Mouse (Mus musculus) spleen, adult 2 months (tissue): ENCODE results near the gene Gpr62. TPM values are rescaled to one million over a fixed set of nuclear protein-coding genes. Genes with fewer than 3 reads are reported as not detected.
"Not testable (repeated sequence)": the region's sequence is repeated elsewhere in the genome, so short reads cannot be mapped to it uniquely, and the experiment has no call there.

Experiments
- DNase-seq, 2 experiments: peaks; one replicate each; pipeline versions ENCODE4 v3.0.0 to v3.0.0-alpha.2; 2012 to 2021; ENCODE audit warnings: low spot score in 2 of 2, low read depth in 1 of 2
- H3K27ac ChIP-seq: fragments of 200-500 bp; 2 replicates; pipeline ENCODE4 v1.5.1; 2012; ENCODE audit warnings: low read length, inconsistent platforms; ENCODE audit not compliant: insufficient read depth
- H3K27me3 ChIP-seq: fragments of 200-500 bp; 2 replicates; pipeline ENCODE4 v1.6.1; 2012; ENCODE audit warnings: mild to moderate bottlenecking, moderate library complexity, low read length, inconsistent platforms; ENCODE audit not compliant: control insufficient read depth, insufficient read depth
- H3K36me3 ChIP-seq: fragments of 200-500 bp; 2 replicates; pipeline ENCODE4 v1.6.1; 2012; ENCODE audit warnings: mild to moderate bottlenecking, low read length, inconsistent platforms; ENCODE audit not compliant: control insufficient read depth, insufficient read depth
- H3K4me1 ChIP-seq: fragments of 200-500 bp; 2 replicates; pipeline ENCODE4 v1.6.1; 2011; ENCODE audit warnings: inconsistent platforms; ENCODE audit not compliant: control insufficient read depth, insufficient read depth, insufficient read length
- H3K4me3 ChIP-seq: fragments of 200-500 bp; 2 replicates; pipeline ENCODE4 v1.5.1; 2011; ENCODE audit warnings: mild to moderate bottlenecking, inconsistent platforms; ENCODE audit not compliant: insufficient read depth, insufficient read length; ENCODE audit errors: extremely low read depth
- CTCF ChIP-seq: fragments of 200-500 bp; IDR thresholded peaks from 2 replicates; pipeline ENCODE4 v1.5.1; 2011; ENCODE audit warnings: mild to moderate bottlenecking, inconsistent platforms; ENCODE audit not compliant: insufficient read depth, insufficient read length, insufficient replicate concordance; ENCODE audit errors: extremely low read depth
- POLR2A ChIP-seq: fragments of 200-500 bp; IDR thresholded peaks from 2 replicates; pipeline ENCODE4 v1.6.1; 2011; ENCODE audit warnings: low read depth, low read length, inconsistent platforms
- WGBS: fragments of 180-500 bp; shearing (Covaris S2); methylation state at CpG from one replicate; pipeline ENCODE4 v1.1.7; 2018; 5-methylcytosine and 5-hydroxymethylcytosine counted together
- polyA plus RNA-seq: library from polyadenylated mRNA; depleted of rRNA; stranded (reverse); fragments of >200 nt; gene quantifications from 2 replicates; pipeline ENCODE4 v1.2.3, GENCODE M21; 2012

The Gpr62 gene
- polyA plus RNA-seq, 1 experiment, result 0.28 TPM

DNA sequence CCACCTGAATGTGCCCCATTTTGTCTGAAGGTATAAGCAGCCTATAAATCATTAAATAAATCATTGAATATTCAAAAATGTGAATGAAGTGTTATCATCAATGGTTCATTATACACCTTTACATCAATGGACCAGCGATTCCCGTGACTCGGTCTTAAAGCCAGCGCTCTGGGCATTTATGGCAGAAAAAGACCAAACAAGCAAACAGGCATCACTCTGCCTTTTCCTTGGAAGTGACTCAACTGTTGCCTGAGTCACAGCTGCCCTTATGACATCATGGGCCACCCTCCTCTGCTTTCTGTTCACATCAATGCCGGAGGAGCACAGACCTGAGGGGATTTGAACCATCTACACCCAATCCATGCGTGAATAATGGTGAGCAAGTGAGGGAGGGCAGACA lies 33.9 kb upstream of the Gpr62 start, which contains the start of gene Iqcf1:
Gene Iqcf1, plus strand, starts transcription at position 301 of the 400 bp plus-strand sequence.
- H3K4me3 ChIP-seq, result no peak within 1 kb of the TSS
- H3K36me3 ChIP-seq, result no peaks in the 10 kb centered on the region
- H3K27me3 ChIP-seq, result no peaks in the 10 kb centered on the region
- TF ChIP-seq CTCF (no peak), POLR2A (no peak)
- DNase-seq, result no peak
- H3K4me1 ChIP-seq, result no peaks in the 10 kb centered on the region
- WGBS, result 86% methylated on average over 6 of the region's 6 CpGs
- no peak within 1 kb of the TSS for H3K27ac ChIP-seq

DNA sequence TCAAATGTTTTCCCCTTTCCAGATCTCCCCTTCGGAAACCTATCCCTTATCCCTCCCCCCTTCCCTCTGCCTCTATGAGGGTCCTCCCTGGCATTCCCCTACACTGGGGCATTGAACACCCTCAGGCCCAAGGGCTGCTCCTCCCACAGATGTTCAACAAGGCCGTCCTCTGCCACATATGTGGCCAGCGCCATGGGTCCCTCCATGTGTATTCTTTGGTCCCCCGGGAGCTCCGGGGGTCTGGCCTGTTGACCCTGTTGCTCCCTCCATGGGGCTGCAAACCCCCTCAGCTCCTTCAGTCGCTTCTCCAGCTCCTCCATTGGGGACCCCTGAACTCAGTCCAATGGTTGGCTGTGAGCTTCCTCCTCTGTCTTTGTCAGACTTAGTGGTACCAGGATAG lies 21.9 kb upstream of the Gpr62 start:
- not testable (repeated sequence) for H3K4me1 ChIP-seq, H3K4me3 ChIP-seq, H3K27me3 ChIP-seq, DNase-seq, H3K27ac ChIP-seq
- WGBS, result 90% methylated on average over 6 of the region's 6 CpGs
- peaks cover 28% of the 10 kb centered on the region for H3K36me3 ChIP-seq

DNA sequence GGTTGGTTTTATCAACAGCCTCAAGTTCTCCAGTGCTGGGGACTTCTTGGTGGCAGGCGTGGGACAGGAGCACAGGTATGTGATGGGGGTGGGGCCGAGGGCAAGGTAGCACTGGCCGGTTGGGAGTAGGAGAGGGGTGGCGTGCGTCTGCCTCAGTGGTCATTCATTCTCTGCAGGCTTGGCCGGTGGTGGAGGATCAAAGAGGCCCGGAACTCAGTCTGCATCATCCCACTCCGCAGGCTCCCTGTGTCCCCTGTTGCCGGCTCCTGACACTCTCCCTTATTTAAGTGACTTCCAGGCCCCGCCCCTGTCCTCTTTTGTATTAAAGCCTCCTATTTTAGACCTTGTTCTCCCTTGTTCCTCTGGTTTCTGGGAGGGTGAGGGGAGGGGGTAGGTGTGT lies 19.3 kb upstream of the Gpr62 start:
- WGBS, result 87% methylated on average over 10 of the region's 10 CpGs
- DNase-seq, result no peak
- no peak overlapping the region for H3K4me3 ChIP-seq
- H3K4me1 ChIP-seq, result no peaks in the 10 kb centered on the region
- TF ChIP-seq POLR2A, result no peak
- no peak for TF ChIP-seq CTCF
- H3K27me3 ChIP-seq, result no peaks in the 10 kb centered on the region
- peaks cover 35% of the 10 kb centered on the region for H3K36me3 ChIP-seq
- no peak overlapping the region for H3K27ac ChIP-seq

DNA sequence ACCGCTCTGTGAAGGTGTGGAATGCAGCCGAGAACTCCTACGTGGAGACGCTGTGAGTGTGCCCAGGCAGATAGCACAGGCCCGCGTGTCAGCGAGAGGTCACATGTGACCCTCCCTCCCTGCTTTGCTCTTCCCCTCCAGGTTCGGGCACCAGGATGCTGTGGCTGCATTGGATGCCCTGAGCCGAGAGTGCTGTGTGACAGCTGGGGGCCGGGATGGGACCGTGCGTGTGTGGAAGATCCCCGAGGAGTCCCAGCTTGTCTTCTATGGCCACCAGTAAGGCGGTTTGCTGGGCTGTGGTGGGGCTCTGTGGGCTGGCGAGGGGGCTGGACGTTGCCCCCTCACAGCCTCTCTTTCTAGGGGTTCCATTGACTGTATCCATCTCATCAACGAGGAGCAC lies 17.9 kb upstream of the Gpr62 start:
- Histone ChIP-seq H3K4me1 (no peaks in the 10 kb centered on the region), H3K27me3 (no peaks in the 10 kb centered on the region), H3K4me3 (no peak overlapping the region), H3K36me3 (peaks cover 35% of the 10 kb centered on the region), H3K27ac (no peak overlapping the region)
- WGBS, result 94% methylated on average over 17 of the region's 17 CpGs
- DNase-seq, result no peak
- TF ChIP-seq POLR2A, result no peak
- TF ChIP-seq CTCF, result no peak

DNA sequence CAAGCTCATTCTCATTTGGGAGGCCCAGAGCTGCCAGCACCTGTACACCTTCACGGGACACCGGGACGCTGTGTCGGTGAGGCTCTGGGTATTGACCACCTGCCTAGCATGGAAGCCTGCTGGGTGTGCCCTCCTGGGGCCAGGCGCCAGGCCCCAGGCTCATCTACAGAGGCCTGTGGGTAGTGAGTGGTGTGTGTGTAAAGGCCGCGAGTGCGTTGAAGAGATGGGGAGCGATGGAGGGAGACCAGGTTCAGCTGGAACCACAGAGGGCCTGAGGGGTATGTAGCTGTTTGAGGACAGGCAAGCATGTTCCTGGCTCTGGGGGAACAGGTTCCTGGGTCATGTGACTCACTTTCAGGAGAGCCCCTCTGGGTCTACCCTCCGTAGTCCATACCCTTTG lies 17.4 kb upstream of the Gpr62 start:
- 95% methylated on average over 10 of the region's 10 CpGs for WGBS
- H3K4me1 ChIP-seq, result peaks cover under 1% of the 10 kb centered on the region; the same call in 1 of the 2 replicates
- TF ChIP-seq POLR2A (no peak), CTCF (no peak)
- H3K27ac ChIP-seq, result no peak overlapping the region
- no peaks in the 10 kb centered on the region for H3K27me3 ChIP-seq
- no peak for DNase-seq
- no peak overlapping the region for H3K4me3 ChIP-seq
- H3K36me3 ChIP-seq, result peaks cover 35% of the 10 kb centered on the region

DNA sequence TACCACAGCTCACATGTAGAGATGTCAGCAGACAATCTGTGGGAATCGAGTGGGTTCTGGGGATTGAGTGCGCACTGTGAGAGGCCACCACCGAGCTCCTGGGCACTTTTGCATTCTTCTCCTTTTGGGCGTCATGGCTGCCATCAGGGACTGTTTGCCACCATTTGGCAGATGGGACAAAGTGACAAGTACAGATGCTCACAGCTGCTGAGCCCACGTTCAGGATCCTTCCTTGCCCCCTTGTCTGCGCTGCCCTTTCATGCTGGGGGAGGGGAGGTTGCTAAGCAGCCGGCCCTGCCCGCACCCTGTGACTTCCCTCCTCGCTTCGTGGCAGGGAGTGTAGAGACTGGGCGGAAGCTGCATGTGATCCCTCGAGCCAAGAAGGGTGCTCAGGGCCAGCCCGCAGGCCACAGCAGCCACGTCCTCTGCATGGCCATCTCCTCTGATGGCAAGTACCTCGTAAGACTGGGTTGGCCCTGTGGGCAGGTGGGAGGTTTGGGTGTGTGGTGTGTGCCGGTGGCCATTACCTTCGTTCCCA lies 16.9 kb upstream of the Gpr62 start:
- peak in 1 of 2 experiments; percentile 2 for DNase-seq
- Histone ChIP-seq H3K36me3 (peaks cover 35% of the 10 kb centered on the region), H3K4me1 (peaks cover 5% of the 10 kb centered on the region; the same call in 1 of the 2 replicates), H3K4me3 (no peak overlapping the region), H3K27ac (no peak overlapping the region), H3K27me3 (no peaks in the 10 kb centered on the region)
- 89% methylated on average over 17 of the region's 17 CpGs for WGBS
- TF ChIP-seq CTCF (no peak), POLR2A (no peak)

DNA sequence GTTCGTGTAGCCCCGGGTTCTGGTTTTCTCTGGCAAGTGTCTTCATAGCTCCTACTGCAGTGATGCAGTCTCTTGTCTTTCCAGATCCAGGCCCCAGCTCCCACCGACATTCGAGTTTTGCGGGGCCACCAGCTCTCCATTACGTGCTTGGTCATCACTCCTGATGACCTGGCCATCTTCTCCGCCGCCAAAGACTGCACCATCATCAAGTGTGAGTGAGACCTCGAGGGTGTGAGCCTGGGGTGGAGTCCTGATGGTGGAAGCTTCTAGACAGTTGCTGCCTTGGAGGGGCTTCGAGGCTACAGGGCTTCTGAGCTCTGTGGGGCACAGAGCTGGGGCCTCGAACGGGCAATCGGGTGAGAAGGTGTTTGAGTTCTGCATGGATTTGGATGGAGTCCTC lies 15.9 kb upstream of the Gpr62 start:
- Histone ChIP-seq H3K36me3 (peaks cover 35% of the 10 kb centered on the region), H3K27me3 (no peaks in the 10 kb centered on the region), H3K4me1 (peaks cover 6% of the 10 kb centered on the region; the same call in 1 of the 2 replicates), H3K27ac (no peak overlapping the region), H3K4me3 (no peak overlapping the region)
- TF ChIP-seq POLR2A (no peak), CTCF (no peak)
- WGBS, result 94% methylated on average over 13 of the region's 13 CpGs
- DNase-seq, result peak in 1 of 2 experiments; percentile 2
